Mouse (Mus musculus) olfactory bulb, adult 2 months (tissue): ENCODE data around the gene Il12rb1.

ENCODE experiments used
- CTCF ChIP-seq: fragments of 200-500 bp; IDR thresholded peaks from 2 replicates; pipeline ENCODE4 v1.5.1; 2012; ENCODE audit warnings: low read depth, mild to moderate bottlenecking, low read length, moderate library complexity; ENCODE audit not compliant: insufficient read depth
- POLR2A ChIP-seq: fragments of 200-500 bp; IDR thresholded peaks from 2 replicates; pipeline ENCODE4 v1.6.1; 2012; ENCODE audit warnings: mild to moderate bottlenecking, low read depth, low read length, moderate library complexity; ENCODE audit not compliant: insufficient read depth

DNA sequence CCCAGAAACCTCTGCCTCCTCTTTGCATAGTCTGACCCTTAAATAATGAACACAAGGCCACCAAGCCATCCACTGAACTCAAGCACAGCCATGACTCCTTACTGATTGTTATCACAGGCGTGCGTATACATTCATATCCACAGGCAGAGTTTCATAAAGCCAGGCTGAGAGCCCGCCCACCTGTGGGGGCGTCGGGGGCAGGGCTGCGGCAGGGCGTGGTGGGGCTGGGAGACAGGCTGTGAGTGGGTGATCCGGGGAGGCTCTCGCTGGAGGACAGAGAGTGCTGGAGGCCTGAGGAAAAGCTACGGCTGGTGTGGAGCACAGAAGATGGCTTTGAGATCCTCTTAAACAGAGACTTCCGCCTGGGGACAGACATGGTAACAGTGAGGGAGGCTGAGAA lies 28.2 kb upstream of the Il12rb1 start:
- no peak for TF ChIP-seq POLR2A
- no peak for TF ChIP-seq CTCF
